Mouse (Mus musculus) liver, embryonic 14.5 days (tissue): ENCODE results near the gene Cd52. TPM values are rescaled to one million over a fixed set of nuclear protein-coding genes. Genes with fewer than 3 reads are reported as not detected.

ENCODE experiments used
- ATAC-seq: fragments of 200-750 bp; cut with Nextera tagmentation; 2 replicates; pipeline ENCODE4 v1.8.0; 2017; ENCODE audit warnings: moderate number of reproducible peaks, mild to moderate bottlenecking, moderate library complexity; ENCODE audit not compliant: insufficient read depth
- DNase-seq, 3 experiments: peaks; one replicate each; pipeline ENCODE4 v3.0.0-alpha.2; 2012 to 2013; ENCODE audit warnings: low read depth in 3 of 3, low spot score in 3 of 3
- H3K27ac ChIP-seq: fragments of 300-500 bp; sonication (generic); 2 replicates; pipeline ENCODE4 v1.5.1; 2014; ENCODE audit warnings: moderate library complexity, mild to moderate bottlenecking, control low read depth, inconsistent platforms
- H3K27me3 ChIP-seq: fragments of 300-500 bp; sonication (generic); 2 replicates; pipeline ENCODE4 v1.6.1; 2014; ENCODE audit warnings: mild to moderate bottlenecking, low read length, moderate library complexity; ENCODE audit not compliant: control insufficient read depth, insufficient read depth
- H3K36me3 ChIP-seq: fragments of 300-500 bp; sonication (generic); replicated peaks from 2 replicates; pipeline ENCODE4 v1.6.1; 2014; ENCODE audit warnings: low read depth; ENCODE audit not compliant: control insufficient read depth, insufficient read depth
- H3K4me1 ChIP-seq, 2 experiments: fragments of 200-500 bp in 1 of 2; fragments of 300-500 bp in 1 of 2; sonication (generic) in 1 of 2; replicated peaks; 2 replicates each; pipeline ENCODE4 v1.6.1; 2012 to 2014; ENCODE audit warnings: antibody characterized with exemption in 1 of 2, inconsistent platforms in 1 of 2, low read length in 1 of 2; ENCODE audit not compliant: control insufficient read depth in 2 of 2, insufficient read depth in 2 of 2
- H3K4me2 ChIP-seq: fragments of 300-500 bp; sonication (generic); 2 replicates; pipeline ENCODE4 v1.6.1; 2014; ENCODE audit warnings: low read depth, mild to moderate bottlenecking, control low read depth, moderate library complexity
- H3K4me3 ChIP-seq, 2 experiments: fragments of 200-500 bp in 1 of 2; fragments of 300-500 bp in 1 of 2; sonication (generic) in 1 of 2; 2 replicates each; pipeline ENCODE4 v1.5.1; 2012 to 2014; ENCODE audit warnings: low read depth in 2 of 2, low read length in 2 of 2, mild to moderate bottlenecking in 2 of 2, control low read depth in 1 of 2, inconsistent platforms in 1 of 2, moderate library complexity in 1 of 2; ENCODE audit not compliant: insufficient read depth in 1 of 2
- H3K9ac ChIP-seq: fragments of 300-500 bp; sonication (generic); replicated peaks from 2 replicates; pipeline ENCODE4 v1.6.1; 2014; ENCODE audit warnings: mild to moderate bottlenecking, control low read depth, moderate library complexity
- H3K9me3 ChIP-seq: fragments of 300-500 bp; sonication (generic); 2 replicates; pipeline ENCODE4 v1.6.1; 2016; ENCODE audit warnings: low read length, mixed read lengths; ENCODE audit not compliant: control insufficient read depth
- CTCF ChIP-seq: IDR thresholded peaks from 2 replicates; pipeline ENCODE4 v1.5.1; 2016; ENCODE audit warnings: antibody characterized with exemption, low read depth, control low read depth
- EP300 ChIP-seq: IDR thresholded peaks from 2 replicates; pipeline ENCODE4 v1.6.1; 2016; ENCODE audit warnings: antibody characterized with exemption, low read depth
- WGBS: fragments of 180-500 bp; shearing (Covaris S2); extraction: QIAGEN DNeasy Blood & Tissue Kit; methylation state at CpG from one replicate; pipeline ENCODE4 v1.1.7; 2014; ENCODE audit not compliant: insufficient replicate concordance; 5-methylcytosine and 5-hydroxymethylcytosine counted together
- polyA plus RNA-seq, 2 experiments: library from polyadenylated mRNA; depleted of rRNA in 1 of 2; stranded (reverse) in 1 of 2; unstranded in 1 of 2; fragments of >200 nt; fragmentation: Nextera tagmentation in 1 of 2; extraction: Ambion mirVana in 1 of 2; gene quantifications; 2 replicates each; pipeline versions ENCODE4 v1.2.1 to v1.2.3; 2012 to 2014

The Cd52 gene
- polyA plus RNA-seq, 2 experiments = 17.1 to 36.7 TPM

DNA sequence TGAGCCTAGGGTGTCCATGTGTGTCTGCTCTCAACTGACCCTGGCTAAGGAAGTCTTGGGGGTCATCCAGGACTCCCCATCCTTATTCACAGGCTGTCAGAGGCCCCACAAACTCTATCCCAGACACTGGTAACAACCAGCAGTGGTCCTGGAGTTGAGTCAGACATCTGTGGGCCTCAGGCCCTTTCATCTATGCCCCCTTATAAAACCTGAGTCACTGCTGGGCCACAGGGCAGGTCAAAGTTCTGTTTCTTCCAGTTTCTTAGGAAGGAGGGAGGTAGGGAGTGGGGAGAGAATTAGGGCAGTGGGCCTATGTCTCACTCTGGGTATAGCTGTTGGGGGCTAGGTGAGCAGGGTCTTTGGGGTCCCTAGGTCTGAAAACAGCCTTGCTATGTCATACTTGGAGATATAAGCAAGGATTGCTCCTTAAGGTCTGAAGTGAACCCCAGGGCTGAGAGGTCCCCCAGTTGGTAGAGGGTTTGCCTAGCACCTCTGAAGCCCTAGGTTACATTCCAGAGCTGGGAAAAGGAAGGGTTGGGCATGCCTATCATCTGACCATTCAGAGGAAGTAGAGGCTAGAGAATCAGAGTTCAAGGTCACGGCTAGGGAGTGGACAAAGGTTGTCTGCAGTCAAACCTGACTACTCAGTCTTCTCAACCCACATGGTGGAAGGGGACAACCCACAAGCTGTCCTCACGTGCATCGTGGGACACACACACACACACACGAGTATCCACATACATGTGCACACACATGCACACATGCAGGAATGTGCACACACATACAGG lies 25.9 kb downstream of the Cd52 start:
- H3K27me3 ChIP-seq = no peaks in the 10 kb centered on the region; the same call in 1 of the 2 replicates
- H3K4me1 ChIP-seq = peaks cover 0 to 7% of the 10 kb centered on the region in 2 experiments; a peak in 2 of 4 replicates
- WGBS = 59% methylated on average over 4 of the region's 4 CpGs
- H3K4me3 ChIP-seq = no peak overlapping the region
- H3K9me3 ChIP-seq = no peaks in the 10 kb centered on the region
- TF ChIP-seq EP300 = no peak
- no peak for TF ChIP-seq CTCF
- H3K4me2 ChIP-seq = no peak overlapping the region
- no peak overlapping the region for H3K27ac ChIP-seq
- H3K36me3 ChIP-seq = no peaks in the 10 kb centered on the region
- ATAC-seq (no peak), DNase-seq (no peak)
- H3K9ac ChIP-seq = no peak overlapping the region

DNA sequence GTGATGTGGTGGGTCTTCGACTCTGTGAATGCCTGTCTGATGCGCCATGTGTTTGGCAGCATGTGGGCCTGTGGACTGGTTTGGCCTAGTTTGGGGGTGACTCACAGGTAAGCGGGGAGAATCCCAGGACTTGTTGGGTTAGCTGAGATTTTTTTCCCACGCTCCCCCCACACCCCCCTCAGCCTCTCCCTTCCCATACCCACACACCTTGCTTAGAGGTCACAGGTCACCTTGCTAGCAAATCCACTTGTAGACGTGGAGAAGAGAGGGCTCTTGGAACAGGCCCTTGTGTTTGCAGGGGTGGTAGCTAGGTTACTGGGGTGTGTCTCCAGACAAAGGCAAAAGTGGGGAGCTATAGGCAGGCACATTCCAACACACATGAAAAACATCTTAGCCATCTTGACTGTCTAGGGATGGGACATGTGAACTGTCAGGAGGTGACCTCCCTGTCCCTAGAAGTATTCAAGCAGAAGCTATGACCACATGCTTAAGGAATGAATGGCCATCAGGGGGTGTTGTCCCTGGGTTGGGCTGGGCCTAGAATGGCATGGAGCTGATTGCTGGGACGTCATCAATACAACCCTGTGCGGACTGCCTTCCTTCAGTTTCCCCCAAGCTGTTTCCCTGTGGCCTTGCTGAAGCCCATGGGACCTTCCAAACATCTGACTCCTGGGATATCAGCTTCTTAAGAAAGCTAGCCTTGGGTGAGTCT lies 26.9 kb downstream of the Cd52 start:
- Histone ChIP-seq H3K27me3 (no peaks in the 10 kb centered on the region; the same call in 1 of the 2 replicates), H3K36me3 (no peaks in the 10 kb centered on the region), H3K4me1 (peaks cover 0 to 7% of the 10 kb centered on the region in 2 experiments; a peak in 2 of 4 replicates), H3K4me3 (no peak overlapping the region), H3K9ac (no peak overlapping the region), H3K9me3 (no peaks in the 10 kb centered on the region), H3K4me2 (no peak overlapping the region), H3K27ac (no peak overlapping the region)
- 61% methylated on average over 7 of the region's 7 CpGs for WGBS
- no peak for ATAC-seq
- TF ChIP-seq CTCF (no peak), EP300 (no peak)
- no peak for DNase-seq

DNA sequence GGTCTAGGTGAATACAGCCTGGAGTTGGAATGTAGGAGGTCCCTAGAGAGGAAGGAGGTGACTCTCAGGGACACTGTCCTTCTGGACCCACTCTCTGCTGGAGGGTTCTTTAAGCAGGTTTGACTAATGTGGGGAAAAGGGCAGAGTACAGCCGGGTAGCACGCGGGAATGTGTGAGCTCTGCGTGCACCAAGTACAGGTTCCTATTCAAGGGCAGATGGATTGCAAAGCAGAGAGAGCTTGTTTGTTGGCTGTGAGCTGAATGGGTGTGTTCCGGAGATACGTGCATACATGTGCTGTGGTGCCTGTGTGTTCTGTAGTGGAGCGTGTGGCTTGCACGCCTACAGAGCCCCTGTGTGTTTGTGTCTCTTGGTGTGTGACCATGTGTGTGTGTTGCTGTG lies 27.5 kb downstream of the Cd52 start:
- no peaks in the 10 kb centered on the region for H3K36me3 ChIP-seq
- DNase-seq (no peak), ATAC-seq (no peak)
- no peak overlapping the region for H3K9ac ChIP-seq
- H3K4me1 ChIP-seq = peaks cover 0 to 8% of the 10 kb centered on the region in 2 experiments; a peak in 3 of 4 replicates
- H3K4me2 ChIP-seq = no peak overlapping the region
- WGBS = 66% methylated on average over 8 of the region's 8 CpGs
- no peak overlapping the region for H3K4me3 ChIP-seq
- H3K27me3 ChIP-seq = no peaks in the 10 kb centered on the region; the same call in 1 of the 2 replicates
- H3K27ac ChIP-seq = no peak overlapping the region
- TF ChIP-seq CTCF (no peak), EP300 (no peak)
- H3K9me3 ChIP-seq = no peaks in the 10 kb centered on the region

DNA sequence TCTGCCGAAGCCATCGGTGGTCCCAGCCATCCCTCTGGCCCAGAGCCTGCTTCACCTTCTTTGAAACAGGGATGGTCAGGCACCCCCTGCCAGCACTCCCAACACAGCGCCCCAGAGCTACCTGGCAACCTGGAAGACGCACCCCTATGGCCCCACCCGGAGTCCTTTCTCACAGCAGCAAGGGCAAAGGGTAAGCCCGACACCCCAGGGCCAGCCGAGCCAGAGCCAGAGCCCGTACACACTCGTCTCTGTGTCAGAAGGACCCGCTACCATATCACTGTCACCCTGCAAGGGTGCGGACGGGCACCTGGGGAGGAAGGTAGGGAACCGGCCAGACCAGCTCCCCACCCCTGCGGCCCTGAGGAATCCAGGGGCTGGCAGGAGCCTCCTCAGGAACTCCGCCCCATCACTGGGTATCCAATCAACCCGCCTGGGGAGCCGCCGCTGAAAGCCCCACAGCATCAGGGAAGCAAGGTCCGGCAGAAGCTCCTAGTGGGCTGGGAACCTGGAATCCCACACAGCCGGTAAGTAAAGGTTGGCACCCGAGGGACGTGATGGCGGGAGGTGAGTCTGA lies 29.4 kb downstream of the Cd52 start:
- Histone ChIP-seq H3K4me2 (no peak overlapping the region), H3K9ac (no peak overlapping the region), H3K9me3 (no peaks in the 10 kb centered on the region), H3K4me3 (no peak overlapping the region), H3K27me3 (no peaks in the 10 kb centered on the region; the same call in 1 of the 2 replicates), H3K36me3 (no peaks in the 10 kb centered on the region), H3K27ac (no peak overlapping the region), H3K4me1 (peaks cover 0 to 16% of the 10 kb centered on the region in 2 experiments; a peak in 3 of 4 replicates)
- DNase-seq (no peak), ATAC-seq (no peak)
- TF ChIP-seq CTCF (no peak), EP300 (no peak)
- 32% methylated on average over 23 of the region's 23 CpGs for WGBS
